Mouse (Mus musculus): ENCODE results near the gene Treh. TPM values are rescaled to one million over a fixed set of nuclear protein-coding genes. Genes with fewer than 3 reads are reported as not detected.

Gene Treh
- total and polyA plus RNA-seq, 3 experiments = not detected

DNA sequence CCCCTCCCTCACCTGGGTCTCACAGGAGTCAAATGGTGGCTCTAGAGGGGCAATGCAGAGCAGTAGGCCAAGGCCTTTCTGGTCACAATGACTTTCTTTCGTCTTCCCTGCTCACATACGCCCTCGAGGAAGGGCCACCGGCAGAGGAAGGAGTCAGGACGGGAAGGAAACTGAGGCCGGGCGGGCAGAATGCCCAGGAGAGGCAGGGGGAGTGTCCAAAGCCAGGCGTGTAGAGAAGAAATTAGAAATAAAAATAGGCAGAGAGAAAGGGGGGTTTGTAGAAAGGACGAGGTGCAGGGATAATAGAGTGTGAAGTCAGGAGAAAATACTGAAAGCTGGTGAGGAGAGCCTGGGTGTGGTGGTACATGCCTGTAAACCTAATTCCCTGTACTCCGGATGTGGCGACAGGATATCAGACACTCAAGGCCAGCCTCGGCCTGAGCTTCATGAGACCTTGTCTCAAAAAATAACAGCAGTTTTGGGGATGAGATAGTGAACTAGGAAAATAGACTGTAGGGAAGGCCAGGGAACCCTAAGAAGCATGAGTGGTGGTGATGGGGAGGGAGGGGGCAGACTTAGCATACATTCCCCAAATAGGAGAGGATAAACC, 60.0 kb downstream of the Treh start:
- peaks cover 3% of the 10 kb centered on the region; the same call in 1 of the 2 replicates for H3K9me3 ChIP-seq (replicated peaks)
- peaks cover 59% of the 10 kb centered on the region for H3K27me3 ChIP-seq (ENCODE audit: insufficient read depth, low read length)
- no peak for TF ChIP-seq GATA1 (IDR thresholded peaks at IDR 0.05; ENCODE audit: borderline replicate concordance, low read length)
- TF ChIP-seq GATA2 (IDR thresholded peaks at IDR 0.05; ENCODE audit: borderline replicate concordance, low read depth, low read length) = no peak
- no peak for TF ChIP-seq POLR2AphosphoS5 (IDR thresholded peaks at IDR 0.05; ENCODE audit: insufficient replicate concordance, low read depth, low read length)
- no peak for TF ChIP-seq TAL1 (conservative IDR thresholded peaks at IDR 0.05; ENCODE audit: low read depth, low read length)
- TF ChIP-seq CTCF (IDR thresholded peaks at IDR 0.05; ENCODE audit: low read depth, low read length) = no peak
- H3K36me3 ChIP-seq (replicated peaks) = no peaks in the 10 kb centered on the region
- DNase-seq (ENCODE audit: low spot score) (no peak), ATAC-seq (ENCODE audit: extremely low read depth, insufficient number of reproducible peaks, low FRiP score, poor library complexity, severe bottlenecking) (no peak)
- H3K4me3 ChIP-seq (ENCODE audit: low read depth, low read length) = no peak overlapping the region; the same call in 1 of the 2 replicates
- peaks cover 54% of the 10 kb centered on the region for H3K4me1 ChIP-seq (ENCODE audit: insufficient read depth, low read depth, low read length)

GRCm38 (mm10) chr9:44733671-44734523, 60.9 kb downstream of the Treh start:
- Histone ChIP-seq H3K9me3 (replicated peaks) (peaks cover 3% of the 10 kb centered on the region; the same call in 1 of the 2 replicates), H3K4me1 (ENCODE audit: insufficient read depth, low read depth, low read length) (peaks cover 50% of the 10 kb centered on the region), H3K4me3 (ENCODE audit: low read depth, low read length) (peak overlapping the region; percentile 62; the same call in 1 of the 2 replicates), H3K27me3 (ENCODE audit: insufficient read depth, low read length) (peaks cover 51% of the 10 kb centered on the region), H3K36me3 (replicated peaks) (no peaks in the 10 kb centered on the region)
- DNase-seq (ENCODE audit: low spot score) (no peak), ATAC-seq (ENCODE audit: extremely low read depth, insufficient number of reproducible peaks, low FRiP score, poor library complexity, severe bottlenecking) (no peak)
- TF ChIP-seq CTCF (IDR thresholded peaks at IDR 0.05; ENCODE audit: low read depth, low read length) = no peak
- no peak for TF ChIP-seq GATA2 (IDR thresholded peaks at IDR 0.05; ENCODE audit: borderline replicate concordance, low read depth, low read length)

DNA sequence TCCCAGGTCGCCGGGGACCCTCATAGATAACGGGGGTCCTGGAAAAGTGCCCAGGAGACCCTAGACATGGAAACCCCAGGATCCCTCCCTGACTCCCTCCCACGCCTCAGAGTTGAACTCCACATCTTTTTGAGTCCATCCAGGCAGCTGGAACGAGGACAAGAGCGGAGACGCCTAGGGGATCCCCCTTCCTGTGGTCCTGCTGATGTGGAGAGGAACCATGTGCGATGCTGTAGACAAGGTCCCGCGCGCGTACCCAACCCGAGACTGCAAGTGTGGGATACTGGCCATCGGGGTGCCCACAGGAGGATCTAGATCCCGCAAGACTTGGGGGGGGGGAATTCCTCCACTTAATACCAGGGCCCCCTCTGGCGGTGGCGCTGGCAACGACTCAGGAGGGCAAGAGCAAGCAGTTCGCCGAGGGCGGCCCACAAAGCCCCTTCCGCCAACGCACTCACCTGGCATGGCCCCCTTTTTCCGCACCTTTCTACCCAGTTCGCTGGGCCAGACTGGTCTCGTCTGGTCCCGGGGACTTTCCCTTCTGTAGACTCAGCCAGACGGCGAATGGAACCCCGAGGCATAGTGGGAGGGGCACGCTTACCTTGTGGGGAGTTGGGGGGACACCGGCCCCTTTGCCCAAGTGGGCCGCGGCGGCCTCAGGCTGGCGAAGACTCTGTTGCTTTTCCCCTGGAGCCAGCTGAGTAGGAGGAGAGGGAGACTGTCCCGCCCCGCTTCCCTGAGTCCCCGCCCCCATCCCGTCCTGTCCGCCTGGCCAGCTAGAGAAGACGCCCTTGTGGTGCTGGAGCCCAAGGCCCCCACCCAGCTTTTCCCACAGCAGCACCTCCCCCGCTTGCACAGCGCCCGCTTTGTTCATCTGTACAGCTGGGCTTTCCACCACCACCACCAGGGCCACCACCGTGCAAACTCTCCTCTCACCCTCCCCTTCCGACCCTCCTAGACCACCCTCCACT, 61.8 kb downstream of the Treh start, which contains the start of gene Phldb1:
Gene Phldb1, minus strand, starts transcription at position 675 of the 971 bp plus-strand sequence.
- H3K4me3 ChIP-seq (ENCODE audit: low read depth, low read length) = peak within 1 kb of the TSS; percentile 62; the same call in 1 of the 2 replicates
- no peak for TF ChIP-seq POLR2AphosphoS5 (IDR thresholded peaks at IDR 0.05; ENCODE audit: insufficient replicate concordance, low read depth, low read length)
- no peak for TF ChIP-seq CTCF (IDR thresholded peaks at IDR 0.05; ENCODE audit: low read depth, low read length)
- no peak for DNase-seq (ENCODE audit: low spot score)
- H3K9me3 ChIP-seq (replicated peaks) = peaks cover 3% of the 10 kb centered on the region; the same call in 1 of the 2 replicates
- peaks cover 49% of the 10 kb centered on the region for H3K27me3 ChIP-seq (ENCODE audit: insufficient read depth, low read length)
- ATAC-seq (ENCODE audit: extremely low read depth, insufficient number of reproducible peaks, low FRiP score, poor library complexity, severe bottlenecking) = no peak
- H3K36me3 ChIP-seq (replicated peaks) = no peaks in the 10 kb centered on the region
- H3K4me1 ChIP-seq (ENCODE audit: insufficient read depth, low read depth, low read length) = peaks cover 50% of the 10 kb centered on the region

- no peak for TF ChIP-seq POLR2AphosphoS5 (IDR thresholded peaks at IDR 0.05; ENCODE audit: insufficient replicate concordance, low read depth, low read length)
- TF ChIP-seq GATA2 (IDR thresholded peaks at IDR 0.05; ENCODE audit: borderline replicate concordance, low read depth, low read length) = no peak
- TF ChIP-seq GATA1 (IDR thresholded peaks at IDR 0.05; ENCODE audit: borderline replicate concordance, low read length) = no peak
- no peak for TF ChIP-seq TAL1 (conservative IDR thresholded peaks at IDR 0.05; ENCODE audit: low read depth, low read length)
- no peak for TF ChIP-seq CTCF (IDR thresholded peaks at IDR 0.05; ENCODE audit: low read depth, low read length)
- DNase-seq (ENCODE audit: low spot score) (no peak), ATAC-seq (ENCODE audit: extremely low read depth, insufficient number of reproducible peaks, low FRiP score, poor library complexity, severe bottlenecking) (no peak)
- Histone ChIP-seq H3K9me3 (replicated peaks) (peaks cover 3% of the 10 kb centered on the region; the same call in 1 of the 2 replicates), H3K4me1 (ENCODE audit: insufficient read depth, low read depth, low read length) (peaks cover 45% of the 10 kb centered on the region), H3K4me3 (ENCODE audit: low read depth, low read length) (no peak overlapping the region), H3K27me3 (ENCODE audit: insufficient read depth, low read length) (peaks cover 49% of the 10 kb centered on the region), H3K36me3 (replicated peaks) (no peaks in the 10 kb centered on the region)
These were observed 62.9 kb downstream of the Treh start for GRCm38 (mm10) chr9:44735886-44736285.

Other genes with a start within 250 kb of the Treh start
- gene Foxr1, start 232.1 kb upstream of the Treh start, total RNA-seq (2014; fragmentation: Nextera tagmentation) = not detected in 2 replicates
- gene Foxr1, start 232.1 kb upstream of the Treh start, total RNA-seq (2017) = 0.11 TPM in 1 of 2 replicates, not detected in the other
- gene Foxr1, start 232.1 kb upstream of the Treh start, polyA plus RNA-seq (2012) = not detected in 2 replicates
- not detected in 2 replicates for gene Upk2, start 218.3 kb upstream of the Treh start, total RNA-seq (2014; fragmentation: Nextera tagmentation)
- not detected in 2 replicates for gene Upk2, start 218.3 kb upstream of the Treh start, total RNA-seq (2017)
- not detected in 2 replicates for gene Upk2, start 218.3 kb upstream of the Treh start, polyA plus RNA-seq (2012)
- gene Bcl9l, start 190.4 kb upstream of the Treh start, total RNA-seq (2014; fragmentation: Nextera tagmentation) = 0.15 TPM in 1 of 2 replicates, not detected in the other
- 0.16 and 0.17 TPM in 2 replicates for gene Bcl9l, start 190.4 kb upstream of the Treh start, total RNA-seq (2017)
- 0.09 and 0.14 TPM in 2 replicates for gene Bcl9l, start 190.4 kb upstream of the Treh start, polyA plus RNA-seq (2012)
- gene Cxcr5, start 111.4 kb upstream of the Treh start, total RNA-seq (2014; fragmentation: Nextera tagmentation) = not detected in 2 replicates
- gene Cxcr5, start 111.4 kb upstream of the Treh start, total RNA-seq (2017) = 0.06 and 0.22 TPM in 2 replicates
- gene Cxcr5, start 111.4 kb upstream of the Treh start, polyA plus RNA-seq (2012) = not detected in 2 replicates
- gene Ddx6, start 68.3 kb upstream of the Treh start, total RNA-seq (2014; fragmentation: Nextera tagmentation) = 74.7 and 88.2 TPM in 2 replicates
- 49.9 and 54.5 TPM in 2 replicates for gene Ddx6, start 68.3 kb upstream of the Treh start, total RNA-seq (2017)
- 21.7 and 23.2 TPM in 2 replicates for gene Ddx6, start 68.3 kb upstream of the Treh start, polyA plus RNA-seq (2012)
- 2.6 and 4.0 TPM in 2 replicates for gene Phldb1, start 62.0 kb downstream of the Treh start, total RNA-seq (2014; fragmentation: Nextera tagmentation)
- 6.4 and 7.4 TPM in 2 replicates for gene Phldb1, start 62.0 kb downstream of the Treh start, total RNA-seq (2017)
- 8.1 and 8.8 TPM in 2 replicates for gene Phldb1, start 62.0 kb downstream of the Treh start, polyA plus RNA-seq (2012)
- gene Arcn1, start 94.6 kb downstream of the Treh start, total RNA-seq (2014; fragmentation: Nextera tagmentation) = 239 and 270 TPM in 2 replicates
- gene Arcn1, start 94.6 kb downstream of the Treh start, total RNA-seq (2017) = 124 and 134 TPM in 2 replicates
- 14.5 and 16.7 TPM in 2 replicates for gene Arcn1, start 94.6 kb downstream of the Treh start, polyA plus RNA-seq (2012)
- gene Ift46, start 94.7 kb downstream of the Treh start, total RNA-seq (2014; fragmentation: Nextera tagmentation) = 78.2 and 90.8 TPM in 2 replicates
- gene Ift46, start 94.7 kb downstream of the Treh start, total RNA-seq (2017) = 32.5 and 32.8 TPM in 2 replicates
- gene Ift46, start 94.7 kb downstream of the Treh start, polyA plus RNA-seq (2012) = 1.6 and 1.8 TPM in 2 replicates
- not detected in 2 replicates for gene Tmem25, start 126.1 kb downstream of the Treh start, total RNA-seq (2014; fragmentation: Nextera tagmentation)
- 0.27 and 0.52 TPM in 2 replicates for gene Tmem25, start 126.1 kb downstream of the Treh start, total RNA-seq (2017)
- 0.04 and 0.08 TPM in 2 replicates for gene Tmem25, start 126.1 kb downstream of the Treh start, polyA plus RNA-seq (2012)
- gene Ttc36, start 129.8 kb downstream of the Treh start, total RNA-seq (2014; fragmentation: Nextera tagmentation) = not detected in 2 replicates
- gene Ttc36, start 129.8 kb downstream of the Treh start, total RNA-seq (2017) = 0.76 TPM in 1 of 2 replicates, not detected in the other
- gene Ttc36, start 129.8 kb downstream of the Treh start, polyA plus RNA-seq (2012) = 0.31 and 0.38 TPM in 2 replicates
- gene Kmt2a, start 208.1 kb downstream of the Treh start, total RNA-seq (2014; fragmentation: Nextera tagmentation) = 143 TPM in 2 replicates
- 5.9 and 6.3 TPM in 2 replicates for gene Kmt2a, start 208.1 kb downstream of the Treh start, total RNA-seq (2017)
- 8.9 and 10.0 TPM in 2 replicates for gene Kmt2a, start 208.1 kb downstream of the Treh start, polyA plus RNA-seq (2012)
- 68.9 and 73.1 TPM in 2 replicates for gene Atp5l, start 247.5 kb downstream of the Treh start, total RNA-seq (2014; fragmentation: Nextera tagmentation)
- 130 and 149 TPM in 2 replicates for gene Atp5l, start 247.5 kb downstream of the Treh start, total RNA-seq (2017)
- gene Atp5l, start 247.5 kb downstream of the Treh start, polyA plus RNA-seq (2012) = 32.8 and 41.5 TPM in 2 replicates

Measured in G1E (cell line).